Mouse (Mus musculus): ENCODE measurements around the gene Tedc1.
"Not testable (repeated sequence)": the region's sequence is repeated elsewhere in the genome, so short reads cannot be mapped to it uniquely, and the experiment has no call there.

The Tedc1 gene

DNA sequence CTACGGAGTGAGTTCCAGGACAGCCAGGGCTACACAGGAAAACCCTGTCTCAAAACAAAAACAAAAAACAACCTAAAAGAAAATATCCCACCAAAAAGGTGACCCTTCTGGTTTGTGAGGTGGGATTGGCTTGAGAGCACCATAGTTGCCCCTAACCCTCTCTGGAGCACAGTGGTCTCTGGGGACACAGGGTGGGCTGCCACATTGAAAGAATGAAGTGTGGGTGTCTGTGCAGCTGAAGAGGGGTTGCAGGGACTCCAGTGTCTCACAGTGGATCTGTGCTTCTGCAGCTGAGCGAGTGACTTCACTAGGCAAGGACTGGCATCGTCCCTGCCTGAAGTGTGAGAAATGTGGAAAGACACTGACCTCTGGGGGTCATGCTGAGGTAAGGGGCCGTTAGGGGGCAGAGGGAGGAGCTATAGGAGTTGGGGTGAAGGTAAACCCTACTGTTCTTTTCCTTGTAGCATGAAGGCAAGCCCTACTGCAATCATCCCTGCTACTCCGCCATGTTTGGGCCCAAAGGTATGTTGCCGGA, 3.2 kb upstream of the Tedc1 start:
- no peak for DNase-seq (ENCODE audit: low spot score in 2 of 2)

DNA sequence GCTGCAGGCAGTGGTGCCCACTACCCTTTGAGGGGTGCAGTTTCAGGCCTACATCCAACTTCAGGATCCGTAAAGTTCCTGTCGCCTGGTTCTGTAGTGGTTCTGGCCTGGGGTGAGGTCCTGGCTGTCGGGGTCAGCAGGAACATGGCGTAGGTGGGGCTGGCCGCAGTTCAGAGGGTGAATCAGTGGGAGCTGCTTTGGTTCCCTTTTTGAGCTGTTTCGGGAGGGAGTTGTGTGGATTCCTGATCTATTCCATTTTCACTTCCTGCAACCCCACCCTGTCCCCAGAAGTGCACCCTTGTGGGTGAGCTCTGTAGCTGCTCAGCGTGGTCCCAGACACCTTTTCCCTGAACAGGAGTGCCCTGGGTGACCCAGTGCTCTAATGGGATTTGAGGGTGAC, 2.2 kb upstream of the Tedc1 start:
- peak in 1 of 2 experiments; percentile 4 for DNase-seq (ENCODE audit: low spot score in 2 of 2)

GRCm38 (mm10) chr12:113154747-113155075, 1.5 kb upstream of the Tedc1 start:
- DNase-seq (ENCODE audit: low spot score in 2 of 2): peak in 1 of 2 experiments; percentile 7

GRCm38 (mm10) chr12:113155076-113155771, 997 bp upstream of the Tedc1 start:
- DNase-seq (ENCODE audit: low spot score in 2 of 2): peak; percentile 34 to 39

GRCm38 (mm10) chr12:113156540-113156929, 314 bp downstream of the Tedc1 start:
- no peak for DNase-seq (ENCODE audit: low spot score in 2 of 2)

- DNase-seq (ENCODE audit: low spot score in 2 of 2): peak in 1 of 2 experiments; percentile 19
Observed at GRCm38 (mm10) chr12:113157002-113157401, 781 bp downstream of the Tedc1 start.

DNA sequence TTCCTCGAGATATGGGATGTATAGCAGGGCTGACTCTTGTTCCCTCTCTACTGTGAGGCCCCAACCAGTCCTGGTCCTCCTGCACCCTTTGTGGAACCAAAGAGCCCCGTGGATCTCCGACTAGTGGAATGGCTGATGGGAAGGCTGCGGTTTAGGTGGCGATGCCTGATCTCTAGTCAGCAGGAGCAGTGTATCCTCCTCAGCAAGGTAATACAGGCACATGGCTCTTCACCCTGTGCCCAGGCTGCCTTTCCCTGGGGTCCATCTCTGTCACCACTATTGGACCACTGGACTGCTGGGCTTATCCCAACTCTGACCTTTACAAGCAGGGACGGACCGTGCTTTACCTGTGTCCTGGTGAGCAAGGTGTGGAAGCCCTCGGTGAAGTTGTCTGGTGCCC, 1.3 kb downstream of the Tedc1 start:
- DNase-seq (ENCODE audit: low spot score in 2 of 2): no peak

- DNase-seq (ENCODE audit: low spot score in 2 of 2): no peak
Observed at GRCm38 (mm10) chr12:113157971-113158370, 1.8 kb downstream of the Tedc1 start.

- DNase-seq (ENCODE audit: low spot score in 2 of 2): peak in 1 of 2 experiments; percentile 62
Observed at GRCm38 (mm10) chr12:113163561-113164006, 7.4 kb downstream of the Tedc1 start.

GRCm38 (mm10) chr12:113168031-113168536, 11.9 kb downstream of the Tedc1 start:
- DNase-seq (ENCODE audit: low spot score in 2 of 2): no peak

- no peak for DNase-seq (ENCODE audit: low spot score in 2 of 2)
Observed at GRCm38 (mm10) chr12:113176960-113177725, 20.9 kb downstream of the Tedc1 start.

DNA sequence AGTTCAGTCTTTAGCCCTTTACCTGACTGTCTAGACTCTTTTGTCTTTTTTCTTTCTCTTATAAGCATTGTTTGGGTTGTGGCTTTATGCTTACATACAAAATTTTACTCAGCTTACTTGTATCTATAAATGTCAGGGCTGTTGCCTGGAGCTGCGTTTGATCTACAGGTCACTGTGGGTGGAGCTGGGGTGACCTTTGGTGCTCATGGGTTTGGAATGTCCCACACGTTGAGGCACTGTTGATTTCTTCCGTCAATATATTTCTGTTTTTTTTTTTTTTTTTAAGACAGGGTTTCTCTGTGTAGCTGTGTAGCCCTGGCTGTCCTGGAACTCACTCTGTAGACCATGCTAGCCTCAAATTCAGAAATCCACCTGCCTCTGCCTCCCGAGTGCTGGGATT, 24.8 kb downstream of the Tedc1 start:
- DNase-seq (ENCODE audit: low spot score in 2 of 2): no peak

DNA sequence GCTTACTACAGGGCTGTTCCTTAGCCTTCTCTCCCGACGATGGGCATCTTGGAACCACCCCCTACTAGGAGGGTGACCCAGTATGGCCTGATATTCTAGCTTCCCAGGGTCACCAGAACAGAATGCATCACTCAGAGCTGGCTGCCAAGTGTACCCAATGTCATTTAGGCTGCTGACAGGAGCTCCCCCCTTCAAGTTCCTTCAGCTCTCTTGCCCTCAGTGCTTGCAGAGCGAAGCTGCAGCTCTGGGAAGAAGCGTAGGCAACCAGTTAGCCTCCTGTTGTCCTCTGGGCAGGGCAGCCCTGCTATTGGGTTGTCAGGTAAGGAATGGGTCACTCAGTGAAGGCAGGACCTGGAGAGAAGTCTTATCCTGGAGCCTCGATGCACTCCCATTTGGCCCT, 28.7 kb downstream of the Tedc1 start:
- DNase-seq (ENCODE audit: low spot score in 2 of 2): no peak

- DNase-seq (ENCODE audit: low spot score in 2 of 2): peak in 1 of 2 experiments; percentile 37
Observed at GRCm38 (mm10) chr12:113185442-113186291, 29.4 kb downstream of the Tedc1 start, which contains the start of gene Tmem121. Gene Tmem121 (plus strand): TSS chr12:113185930.

DNA sequence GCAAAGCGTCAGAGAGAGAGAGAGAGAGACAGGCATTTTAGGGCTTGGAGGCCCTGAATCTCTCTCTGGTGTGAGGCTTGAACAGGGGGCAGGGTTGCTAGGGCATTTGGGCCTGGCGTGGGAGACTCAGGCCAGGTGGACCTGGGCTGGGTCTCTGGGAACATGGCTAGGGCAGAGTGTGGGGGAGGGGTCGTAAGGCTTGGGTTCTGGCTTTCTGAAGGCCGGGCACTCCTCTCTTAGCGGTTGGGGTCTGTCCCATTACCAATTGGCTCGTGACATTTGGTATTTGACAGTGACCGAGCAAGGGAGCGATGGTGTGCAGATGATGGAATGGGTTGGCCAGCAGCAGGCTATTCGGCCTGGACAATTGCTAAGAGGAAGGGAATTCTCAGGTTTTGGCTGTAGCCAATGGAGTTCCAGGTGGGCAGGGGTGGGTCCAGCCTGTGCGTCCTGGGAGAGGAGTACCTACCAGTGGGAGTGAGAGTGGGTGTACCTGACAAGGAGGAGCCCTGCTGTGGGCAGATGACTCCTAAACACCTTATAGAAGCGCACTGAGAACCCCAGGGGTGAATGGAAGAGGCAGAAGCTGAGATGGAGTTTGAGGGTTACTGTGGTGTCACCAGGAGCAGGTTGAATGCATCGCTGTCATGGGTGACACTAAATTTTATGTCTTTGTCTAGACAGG, 30.2 kb downstream of the Tedc1 start:
- no peak for DNase-seq (ENCODE audit: low spot score in 2 of 2)

GRCm38 (mm10) chr12:113187011-113187375, 30.8 kb downstream of the Tedc1 start:
- no peak for DNase-seq (ENCODE audit: low spot score in 2 of 2)

GRCm38 (mm10) chr12:113187584-113188295, 31.5 kb downstream of the Tedc1 start:
- DNase-seq (ENCODE audit: low spot score in 2 of 2): peak; percentile 77 to 89

DNA sequence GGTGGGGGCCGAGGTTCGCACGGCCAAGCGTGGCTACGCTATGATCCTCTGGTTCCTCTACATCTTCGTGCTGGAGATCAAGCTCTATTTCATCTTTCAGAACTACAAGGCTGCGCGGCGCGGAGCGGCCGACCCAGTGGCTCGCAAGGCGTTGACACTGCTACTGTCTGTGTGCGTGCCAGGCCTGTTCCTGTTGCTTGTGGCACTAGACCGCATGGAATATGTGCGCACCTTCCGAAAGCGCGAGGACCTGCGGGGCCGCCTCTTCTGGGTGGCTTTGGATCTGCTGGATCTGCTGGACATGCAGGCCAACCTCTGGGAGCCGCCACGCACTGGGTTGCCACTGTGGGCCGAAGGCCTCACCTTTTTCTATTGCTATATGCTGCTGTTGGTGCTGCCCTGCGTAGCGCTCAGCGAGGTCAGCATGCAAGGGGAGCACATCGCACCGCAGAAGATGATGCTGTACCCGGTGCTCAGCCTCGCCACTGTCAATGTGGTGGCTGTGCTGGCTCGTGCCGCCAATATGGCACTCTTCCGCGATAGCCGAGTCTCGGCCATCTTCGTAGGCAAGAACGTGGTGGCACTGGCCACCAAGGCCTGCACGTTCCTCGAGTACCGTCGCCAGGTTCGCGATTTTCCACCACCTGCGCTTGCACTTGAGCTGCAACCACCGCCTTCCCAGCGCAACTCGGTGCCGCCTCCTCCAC, 32.3 kb downstream of the Tedc1 start:
- peak in 1 of 2 experiments; percentile 26 for DNase-seq (ENCODE audit: low spot score in 2 of 2)

DNA sequence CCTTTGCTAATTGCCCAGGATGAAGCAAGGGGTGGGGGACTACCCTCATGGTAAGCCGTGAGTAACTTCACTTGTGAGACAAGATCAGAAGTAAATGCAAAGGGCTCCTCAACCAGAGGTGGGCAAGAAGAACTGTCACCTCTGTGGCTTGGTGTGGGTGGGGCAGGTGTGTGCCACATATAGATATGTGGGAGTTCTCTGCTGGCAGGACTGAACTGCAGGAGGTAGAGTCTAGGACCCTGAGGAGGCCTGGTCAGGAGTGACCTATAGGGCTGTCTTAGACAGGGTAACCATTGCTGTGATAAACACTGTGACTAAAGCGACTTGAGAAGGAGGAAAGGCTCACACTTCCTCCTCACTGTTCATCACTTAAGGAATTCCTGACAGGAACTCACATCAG, 37.2 kb downstream of the Tedc1 start:
- no peak for DNase-seq (ENCODE audit: low spot score in 2 of 2)

DNA sequence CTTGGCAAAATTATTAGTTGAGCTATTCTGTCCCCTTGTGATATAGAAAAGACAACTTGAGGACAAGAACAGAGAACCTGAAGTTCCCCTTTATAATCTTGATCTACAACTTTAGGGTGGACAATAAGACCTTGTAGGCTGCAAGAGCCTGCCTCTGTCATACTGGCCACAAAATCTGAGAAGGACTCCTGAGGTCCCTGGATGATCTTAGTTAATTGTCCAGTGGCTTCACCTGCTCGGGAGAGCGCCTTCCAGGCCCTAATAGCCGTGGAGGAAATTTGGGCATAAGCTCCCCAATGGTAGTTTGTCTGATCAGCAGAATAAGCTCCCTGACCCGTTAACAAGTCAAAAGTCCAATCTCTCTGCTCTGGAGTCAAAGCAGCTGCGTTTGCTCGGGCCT, 42.9 kb downstream of the Tedc1 start:
- not testable (repeated sequence) for DNase-seq (ENCODE audit: low spot score in 2 of 2)

Measured in frontal cortex, postnatal 14 days (tissue).